Mouse (Mus musculus) midbrain, embryonic 10.5 days (tissue): ENCODE measurements around the gene Syt17. TPM values are rescaled to one million over a fixed set of nuclear protein-coding genes. Genes with fewer than 3 reads are reported as not detected.
A peak's percentile ranks its signal among the peaks of the same experiment; 100 is the strongest.

Experiments
- DNase-seq: peaks from one replicate; pipeline ENCODE4 v3.0.0-alpha.2; 2017; ENCODE audit warnings: low spot score
- H3K27ac ChIP-seq: fragments of 300-500 bp; sonication (generic); replicated peaks from 2 replicates; pipeline ENCODE4 v1.5.1; 2016; ENCODE audit warnings: mild to moderate bottlenecking
- H3K27me3 ChIP-seq: fragments of 300-500 bp; sonication (generic); 2 replicates; pipeline ENCODE4 v1.6.1; 2016; ENCODE audit warnings: low read depth, mild to moderate bottlenecking; ENCODE audit not compliant: poor library complexity, severe bottlenecking
- H3K36me3 ChIP-seq: fragments of 300-500 bp; sonication (generic); 2 replicates; pipeline ENCODE4 v1.6.1; 2016; ENCODE audit warnings: mild to moderate bottlenecking, moderate library complexity
- H3K4me1 ChIP-seq: fragments of 300-500 bp; sonication (generic); 2 replicates; pipeline ENCODE4 v1.6.1; 2016
- H3K4me3 ChIP-seq: fragments of 300-500 bp; sonication (generic); 2 replicates; pipeline ENCODE4 v1.5.1; 2016; ENCODE audit warnings: mild to moderate bottlenecking, moderate library complexity
- H3K9me3 ChIP-seq: fragments of 300-500 bp; sonication (generic); replicated peaks from 2 replicates; pipeline ENCODE4 v1.6.1; 2016; ENCODE audit warnings: mild to moderate bottlenecking
- WGBS: fragments of 180-500 bp; shearing (Covaris S2); methylation state at CpG from one replicate; pipeline ENCODE4 v1.1.7; 2016; 5-methylcytosine and 5-hydroxymethylcytosine counted together
- polyA plus RNA-seq: library from polyadenylated mRNA; unstranded; fragments of >200 nt; fragmentation: Nextera tagmentation; extraction: Ambion mirVana; gene quantifications from 2 replicates; pipeline ENCODE4 v1.2.1, GENCODE M21; 2016

The Syt17 gene
- polyA plus RNA-seq = 2.0 and 3.0 TPM in 2 replicates

DNA sequence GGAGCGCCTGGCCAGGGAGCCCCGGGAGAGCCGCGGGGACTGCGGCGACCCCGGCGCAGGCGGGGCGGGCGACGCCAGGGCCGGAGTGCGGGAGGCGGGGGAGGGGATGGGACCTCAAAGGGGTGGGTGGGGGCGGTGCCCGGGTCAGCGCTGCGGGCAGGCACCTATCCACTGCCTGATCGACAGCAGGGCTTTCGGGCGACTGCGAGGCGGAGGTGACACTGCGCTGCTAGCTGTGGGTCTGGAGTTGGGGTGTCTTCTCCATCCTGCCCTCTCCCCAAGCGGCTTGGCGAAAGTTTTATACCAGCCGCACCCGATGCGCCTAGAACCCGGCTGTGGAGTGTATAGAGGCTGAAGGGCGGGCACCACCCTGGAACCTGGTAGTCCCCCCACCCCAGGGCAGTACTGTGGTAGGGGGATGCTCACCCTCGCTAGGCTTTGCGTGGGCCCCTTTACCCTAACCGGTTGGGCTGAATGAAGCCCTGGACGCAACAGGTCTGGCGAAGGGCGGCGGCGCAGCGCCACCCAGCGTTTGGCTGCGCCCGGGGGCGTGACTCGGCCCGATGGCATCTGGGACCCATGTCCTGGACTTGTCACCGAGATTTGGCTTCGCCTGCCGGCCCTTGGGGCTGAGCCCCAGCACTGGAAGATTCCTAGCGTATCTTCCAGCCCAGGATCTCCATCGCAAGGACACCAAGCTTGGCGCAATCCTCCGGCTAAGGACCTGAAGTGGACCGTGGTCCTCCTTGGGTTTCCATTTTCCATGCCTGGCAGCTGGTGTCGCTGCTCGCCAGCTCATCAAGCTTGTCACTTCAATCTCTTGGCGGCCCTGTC, at the start of gene Syt17:
Gene Syt17, minus strand, starts transcription at position 89 of the 834 bp plus-strand sequence.
- under 1% methylated on average over 47 of the region's 58 CpGs for WGBS
- Histone ChIP-seq H3K27me3 (peaks cover 56% of the 10 kb centered on the region), H3K36me3 (no peaks in the 10 kb centered on the region), H3K9me3 (no peaks in the 10 kb centered on the region), H3K4me1 (peaks cover 30% of the 10 kb centered on the region), H3K4me3 (peak within 1 kb of the TSS; percentile 69), H3K27ac (peak within 1 kb of the TSS; percentile 74)
- peak; percentile 83 for DNase-seq

DNA sequence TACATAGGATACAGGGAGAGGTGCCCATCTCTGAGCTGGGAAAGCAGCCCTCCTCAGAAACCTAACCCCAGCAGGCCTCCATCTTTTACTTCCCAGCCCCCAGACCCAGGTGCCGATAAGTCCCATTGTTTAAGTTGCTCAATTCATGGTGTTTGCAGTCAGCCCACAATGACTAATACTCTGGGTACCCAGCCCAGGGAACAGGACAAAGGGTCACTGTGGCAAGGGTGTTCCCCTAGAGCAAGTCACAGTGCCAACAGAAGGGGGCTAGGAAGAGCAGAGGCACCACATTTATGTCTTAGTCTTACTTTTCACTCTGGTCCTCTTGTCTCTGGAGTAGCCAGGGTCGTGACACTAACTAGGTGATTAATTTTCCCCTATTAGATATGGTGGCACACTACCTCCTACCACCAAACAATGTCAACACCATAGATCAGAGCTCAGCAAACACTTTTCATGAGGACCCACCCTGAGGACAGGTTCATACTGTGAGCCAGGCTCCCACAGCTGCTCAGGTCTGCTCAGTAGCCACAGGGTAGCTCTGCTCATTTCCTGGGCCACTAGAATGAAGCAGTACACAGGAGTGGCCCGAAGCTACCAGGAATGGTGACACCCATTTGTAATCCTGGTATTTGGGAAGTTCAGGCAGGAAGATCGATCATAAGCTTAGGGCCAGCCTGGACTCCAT, 47.0 kb upstream of the Syt17 start:
- WGBS = 73% methylated on average over 4 of the region's 4 CpGs
- H3K36me3 ChIP-seq = no peaks in the 10 kb centered on the region
- H3K27me3 ChIP-seq = peaks cover 38% of the 10 kb centered on the region
- no peak overlapping the region for H3K4me3 ChIP-seq
- no peak overlapping the region for H3K27ac ChIP-seq
- DNase-seq = no peak
- no peaks in the 10 kb centered on the region for H3K9me3 ChIP-seq
- H3K4me1 ChIP-seq = peaks cover 20% of the 10 kb centered on the region

DNA sequence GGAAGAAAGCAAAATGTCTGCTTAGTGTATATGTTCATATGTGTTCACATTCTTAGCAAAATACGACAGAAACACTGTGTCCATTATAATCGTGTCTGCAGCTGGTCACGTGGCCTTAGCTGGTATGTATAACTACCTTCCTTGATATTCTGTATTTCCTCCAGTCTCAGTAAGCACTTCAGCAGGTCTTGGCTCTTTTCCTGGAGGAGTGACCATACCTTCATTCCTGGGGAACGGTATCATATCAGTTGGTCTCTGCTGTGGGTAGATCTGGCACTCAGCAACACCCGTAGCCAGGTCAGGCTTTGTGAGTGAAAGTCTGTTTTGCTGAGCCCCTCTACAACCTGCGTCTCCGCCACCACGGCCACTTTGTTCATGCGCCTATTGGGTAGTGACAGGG, 45.9 kb upstream of the Syt17 start:
- 93% methylated on average over 9 of the region's 9 CpGs for WGBS
- peaks cover 26% of the 10 kb centered on the region for H3K4me1 ChIP-seq
- H3K27ac ChIP-seq = no peak overlapping the region
- H3K4me3 ChIP-seq = no peak overlapping the region
- H3K27me3 ChIP-seq = peaks cover 50% of the 10 kb centered on the region
- H3K36me3 ChIP-seq = no peaks in the 10 kb centered on the region
- no peak for DNase-seq
- H3K9me3 ChIP-seq = no peaks in the 10 kb centered on the region

DNA sequence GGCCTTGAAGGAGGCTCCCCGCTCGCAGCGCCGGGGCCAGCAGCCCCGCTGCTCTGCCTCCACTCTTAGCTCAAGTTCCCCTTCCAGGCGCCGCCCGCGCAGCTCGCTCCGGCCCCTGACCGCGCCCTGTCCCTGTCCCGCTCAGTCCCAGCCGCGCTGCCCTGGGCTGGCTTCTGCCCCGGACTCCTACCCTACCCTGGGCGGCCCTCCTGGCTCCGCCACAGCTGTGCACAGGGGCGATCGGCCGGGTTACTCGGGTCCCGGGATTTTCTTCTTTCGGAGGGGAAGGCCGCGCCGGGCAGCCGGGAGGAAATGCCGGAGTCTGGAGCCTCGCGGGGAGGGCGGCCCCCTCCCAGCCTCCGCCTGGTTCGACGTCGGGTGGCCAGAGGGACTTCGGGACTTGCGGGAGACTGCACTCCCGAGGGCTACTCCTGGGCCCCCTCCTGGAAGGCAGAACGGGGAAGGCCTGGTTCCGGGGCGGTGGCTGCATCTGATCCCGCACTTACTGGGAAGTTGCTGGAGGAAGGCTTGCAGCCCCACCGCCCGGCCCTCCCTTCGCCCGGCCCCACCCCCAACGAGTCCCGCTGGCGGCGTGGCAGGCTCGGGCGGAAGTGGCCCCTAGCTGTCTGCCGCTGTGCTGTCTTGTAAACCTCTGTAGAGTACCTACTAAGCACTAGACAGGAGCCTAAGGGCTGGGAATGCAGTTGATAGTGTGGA, 43.6 kb upstream of the Syt17 start, which contains the start of gene Itpripl2:
Gene Itpripl2, minus strand, starts transcription at position 545 of the 717 bp plus-strand sequence.
- DNase-seq = peak; percentile 80
- Histone ChIP-seq H3K27me3 (peaks cover 64% of the 10 kb centered on the region), H3K27ac (peak within 1 kb of the TSS; percentile 88), H3K9me3 (no peaks in the 10 kb centered on the region), H3K4me3 (peak within 1 kb of the TSS; percentile 73), H3K4me1 (peaks cover 26% of the 10 kb centered on the region), H3K36me3 (no peaks in the 10 kb centered on the region)
- WGBS = under 1% methylated on average over 55 of the region's 55 CpGs

DNA sequence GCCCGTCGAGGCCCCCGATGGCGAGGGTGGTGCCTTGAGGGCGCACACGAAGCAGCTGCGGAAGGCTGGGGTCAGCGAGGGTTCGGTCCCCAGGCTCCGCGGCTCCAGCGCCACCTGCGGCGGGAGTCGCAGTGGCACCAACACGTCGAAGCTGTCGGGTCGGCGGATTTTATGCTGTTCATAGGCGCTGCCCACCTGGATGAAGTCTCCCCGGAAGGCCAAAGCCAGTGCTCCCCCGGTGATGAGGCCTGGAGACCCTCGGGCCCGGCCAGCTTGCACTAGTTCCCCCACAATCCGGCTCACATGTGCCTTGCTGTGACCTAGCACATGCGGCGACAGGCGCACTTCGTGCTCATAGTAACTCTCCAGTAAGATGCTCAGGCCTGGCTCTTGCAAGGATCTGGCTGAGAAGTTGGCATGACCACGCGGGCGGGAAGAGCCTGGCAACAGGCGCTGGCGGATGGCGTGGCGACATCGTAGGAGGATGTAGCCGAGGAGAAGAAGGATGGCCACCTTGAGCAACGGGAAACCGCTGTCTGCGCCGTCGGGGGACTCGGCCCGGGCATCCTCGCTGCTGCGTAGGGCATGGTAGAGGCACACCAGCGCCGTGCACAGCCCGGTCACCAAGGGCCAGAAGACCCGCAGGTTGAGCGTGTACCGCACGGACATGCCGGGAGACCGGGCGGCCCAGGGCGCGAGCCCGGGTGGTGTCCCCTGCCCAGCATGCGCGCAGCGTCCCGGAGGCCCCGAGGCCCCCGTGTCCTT, 42.8 kb upstream of the Syt17 start:
- Histone ChIP-seq H3K27me3 (peaks cover 64% of the 10 kb centered on the region), H3K9me3 (no peaks in the 10 kb centered on the region), H3K4me3 (peak overlapping the region; percentile 73), H3K4me1 (peaks cover 26% of the 10 kb centered on the region), H3K36me3 (no peaks in the 10 kb centered on the region), H3K27ac (peak overlapping the region; percentile 88)
- WGBS = 3% methylated on average over 67 of the region's 67 CpGs
- peak; percentile 65 for DNase-seq

DNA sequence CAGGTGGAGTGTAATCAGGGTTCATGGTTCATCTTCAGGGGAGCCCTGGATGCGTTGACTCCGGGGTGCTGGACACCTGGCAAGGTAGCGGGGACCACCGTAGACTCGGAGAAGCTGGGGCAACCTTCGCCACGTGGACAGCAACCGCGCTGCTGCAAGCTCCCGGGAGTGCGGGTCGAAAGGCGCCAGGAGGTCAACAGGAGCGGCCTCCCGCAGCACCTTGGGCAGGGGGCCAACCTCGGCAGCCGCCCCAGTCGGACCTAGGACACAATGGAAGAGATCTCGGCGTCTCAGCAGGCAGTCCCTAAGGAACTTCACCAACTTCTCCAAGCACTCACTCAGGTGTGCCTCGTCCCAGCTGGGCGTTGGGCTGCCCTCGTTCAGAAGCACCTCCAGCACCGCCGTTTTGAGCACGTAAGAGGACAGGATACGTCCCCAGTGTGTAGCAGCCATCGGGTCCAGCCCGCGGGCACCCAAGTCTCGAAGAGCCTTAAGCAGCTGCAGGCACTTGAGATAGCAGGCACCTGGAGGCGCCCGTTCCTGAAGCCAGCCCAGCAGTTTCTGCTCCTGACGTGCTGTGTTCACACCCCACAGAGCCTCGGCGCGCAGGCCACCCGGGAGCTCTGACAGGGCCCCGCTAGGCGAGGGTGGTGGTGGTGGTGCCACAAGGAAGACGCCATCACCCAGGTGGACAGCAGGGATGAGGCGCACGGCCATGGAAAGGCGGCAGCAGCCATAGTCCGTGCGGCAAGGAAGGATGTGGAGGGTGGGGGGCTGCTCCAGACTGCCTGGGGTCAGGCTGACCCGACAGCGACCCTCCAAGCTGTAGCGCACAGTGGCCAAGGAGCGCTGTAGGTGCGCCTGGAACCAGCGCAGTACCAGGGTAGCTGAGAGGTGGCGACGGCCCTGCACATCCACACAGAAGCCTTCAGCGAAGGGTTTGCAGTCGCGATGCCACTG, 42.0 kb upstream of the Syt17 start:
- H3K27me3 ChIP-seq = peaks cover 64% of the 10 kb centered on the region
- no peaks in the 10 kb centered on the region for H3K9me3 ChIP-seq
- no peak overlapping the region for H3K27ac ChIP-seq
- WGBS = 11% methylated on average over 57 of the region's 57 CpGs
- H3K4me1 ChIP-seq = peaks cover 26% of the 10 kb centered on the region
- H3K36me3 ChIP-seq = no peaks in the 10 kb centered on the region
- peak; percentile 17 for DNase-seq
- H3K4me3 ChIP-seq = peak overlapping the region; percentile 73

DNA sequence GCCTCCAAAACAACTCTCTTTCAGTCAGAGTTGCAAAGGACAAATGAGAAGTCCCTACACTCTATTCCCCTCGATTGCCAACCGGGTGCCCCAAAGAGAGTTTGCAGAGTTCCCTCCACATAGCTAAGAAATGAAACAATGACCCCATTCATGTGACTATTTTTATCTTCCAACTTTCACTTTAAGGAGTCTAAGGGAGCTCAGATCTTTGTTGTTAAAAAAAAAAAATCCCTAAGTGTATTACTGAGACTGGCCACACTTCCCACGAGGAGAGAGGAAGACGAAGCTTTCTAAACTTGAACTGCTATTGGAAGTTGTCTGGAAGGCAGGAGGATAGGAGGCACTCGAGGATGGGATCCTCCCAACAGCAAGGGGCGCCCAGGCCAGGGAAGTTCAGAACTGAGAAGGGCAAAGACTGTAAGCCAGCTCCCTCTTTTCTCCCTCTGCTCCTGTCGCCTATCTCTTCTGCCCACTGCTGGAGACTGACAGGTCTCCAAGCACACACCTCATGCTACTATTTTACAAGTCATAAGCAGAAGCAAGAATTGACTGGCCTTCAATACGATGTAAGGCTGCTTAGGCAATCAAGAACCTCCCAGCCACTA, 40.1 kb upstream of the Syt17 start:
- H3K27me3 ChIP-seq = peaks cover 57% of the 10 kb centered on the region
- H3K36me3 ChIP-seq = no peaks in the 10 kb centered on the region
- H3K4me1 ChIP-seq = peaks cover 26% of the 10 kb centered on the region
- H3K4me3 ChIP-seq = no peak overlapping the region
- H3K27ac ChIP-seq = no peak overlapping the region
- H3K9me3 ChIP-seq = no peaks in the 10 kb centered on the region
- 35% methylated on average over 8 of the region's 8 CpGs for WGBS
- DNase-seq = no peak

DNA sequence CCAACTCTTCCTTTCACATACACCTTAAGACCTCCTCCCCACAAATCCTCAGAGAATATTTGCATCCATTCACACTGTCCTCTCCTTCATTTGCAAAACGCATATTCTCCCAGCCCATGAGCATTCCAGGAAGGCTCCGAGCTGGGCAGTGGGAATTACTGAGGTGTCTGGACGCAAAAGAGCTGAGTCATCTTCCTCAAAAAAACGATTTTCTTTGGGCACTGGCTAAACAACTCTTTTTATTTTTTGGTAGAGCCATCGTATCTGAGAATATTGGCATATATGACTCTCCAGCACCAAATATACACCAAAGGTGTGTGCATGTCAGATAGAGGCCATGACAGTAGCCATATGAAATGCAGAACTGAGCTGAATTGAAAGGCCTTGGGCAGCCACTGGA, 38.9 kb upstream of the Syt17 start:
- Histone ChIP-seq H3K27ac (no peak overlapping the region), H3K4me1 (peaks cover 24% of the 10 kb centered on the region), H3K4me3 (no peak overlapping the region), H3K9me3 (no peaks in the 10 kb centered on the region), H3K27me3 (peaks cover 45% of the 10 kb centered on the region), H3K36me3 (no peaks in the 10 kb centered on the region)
- 61% methylated on average over 5 of the region's 5 CpGs for whole genome bisulfite sequencing
- no peak for DNase-seq

DNA sequence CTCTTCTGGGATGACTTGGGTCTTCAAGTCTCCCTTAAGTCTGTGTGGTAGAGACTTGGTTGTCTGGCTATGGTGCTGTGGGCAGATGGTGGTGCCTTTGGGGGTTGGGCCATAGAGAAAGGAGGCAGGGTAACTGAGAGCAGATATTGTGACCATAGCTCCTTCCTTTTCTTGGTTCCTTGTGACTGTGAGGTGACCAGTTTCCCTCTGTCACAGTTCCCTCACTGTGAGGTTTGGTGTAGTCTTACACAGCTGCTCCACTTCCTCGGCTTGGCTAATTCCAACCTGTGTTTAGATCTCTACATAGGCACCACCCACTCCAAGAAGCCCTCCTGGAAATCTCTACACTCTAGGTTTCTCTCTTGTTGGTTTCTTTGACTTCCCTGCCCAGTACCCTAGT, 36.0 kb upstream of the Syt17 start:
- Histone ChIP-seq H3K36me3 (no peaks in the 10 kb centered on the region), H3K27me3 (peaks cover 15% of the 10 kb centered on the region), H3K9me3 (no peaks in the 10 kb centered on the region), H3K27ac (no peak overlapping the region), H3K4me3 (no peak overlapping the region), H3K4me1 (0 out of 2 replicates have a peak, but pooled peaks cover under 1% of the 10 kb centered on the region)
- no peak for DNase-seq
- WGBS = 96% methylated on average over 1 of the region's 1 CpGs

DNA sequence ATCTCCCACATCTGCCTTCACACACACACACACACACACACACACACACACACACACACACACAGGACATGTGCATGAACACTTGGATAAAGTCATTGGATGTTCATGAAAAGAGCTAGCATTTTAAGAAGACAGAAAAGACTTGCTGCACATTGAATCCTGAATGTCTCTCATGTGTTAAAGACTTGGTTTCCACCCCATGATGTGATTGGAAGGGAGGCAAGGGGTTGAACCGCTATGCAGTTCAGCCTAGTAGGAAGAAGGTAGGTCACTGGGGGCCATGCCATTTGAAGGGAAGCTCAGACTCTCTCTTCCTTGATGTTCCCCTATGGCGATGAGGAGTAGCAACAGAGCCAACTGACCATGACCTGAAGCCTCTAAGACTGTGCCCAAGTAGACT, 34.0 kb upstream of the Syt17 start:
- Histone ChIP-seq H3K9me3 (no peaks in the 10 kb centered on the region), H3K27me3 (no peaks in the 10 kb centered on the region), H3K36me3 (no peaks in the 10 kb centered on the region), H3K27ac (no peak overlapping the region), H3K4me3 (no peak overlapping the region), H3K4me1 (peaks cover 6% of the 10 kb centered on the region; the same call in 1 of the 2 replicates)
- DNase-seq = no peak
- WGBS = 86% methylated on average over 2 of the region's 2 CpGs
